Mouse (Mus musculus) liver, adult 2 months (tissue): ENCODE results near the gene Prg3. TPM values are rescaled to one million over a fixed set of nuclear protein-coding genes. Genes with fewer than 3 reads are reported as not detected.

ENCODE experiments used
- DNase-seq: peaks from one replicate; pipeline ENCODE4 v3.0.0-alpha.2; 2011; ENCODE audit warnings: low read depth, low spot score; ENCODE audit errors: extremely low read depth
- H3K27ac ChIP-seq: fragments of 200-500 bp; replicated peaks from 2 replicates; pipeline ENCODE4 v1.5.1; 2012; ENCODE audit warnings: low read depth, mild to moderate bottlenecking, control low read depth, inconsistent platforms, low read length; ENCODE audit not compliant: insufficient read depth
- H3K27me3 ChIP-seq: fragments of 200-500 bp; 2 replicates; pipeline ENCODE4 v1.6.1; 2012; ENCODE audit warnings: mild to moderate bottlenecking, moderate library complexity, low read length, inconsistent platforms; ENCODE audit not compliant: control insufficient read depth, insufficient read depth
- H3K36me3 ChIP-seq: fragments of 200-500 bp; 2 replicates; pipeline ENCODE4 v1.6.1; 2012; ENCODE audit warnings: low read length, inconsistent platforms; ENCODE audit not compliant: control insufficient read depth, insufficient read depth
- H3K4me1 ChIP-seq: fragments of 200-500 bp; 2 replicates; pipeline ENCODE4 v1.6.1; 2011; ENCODE audit warnings: low read length; ENCODE audit not compliant: control insufficient read depth, insufficient read depth
- H3K4me3 ChIP-seq: fragments of 200-500 bp; 2 replicates; pipeline ENCODE4 v1.5.1; 2011; ENCODE audit warnings: low read depth, mild to moderate bottlenecking, control low read depth, low read length, moderate library complexity; ENCODE audit not compliant: insufficient read depth
- H3K79me2 ChIP-seq: fragments of 200-500 bp; 2 replicates; pipeline ENCODE4 v1.6.1; 2012; ENCODE audit warnings: inconsistent platforms, mild to moderate bottlenecking, low read length, moderate library complexity; ENCODE audit not compliant: control insufficient read depth, insufficient read depth
- H3K9ac ChIP-seq: fragments of 200-500 bp; 2 replicates; pipeline ENCODE4 v1.6.1; 2012; ENCODE audit warnings: low read depth, mild to moderate bottlenecking, control low read depth, inconsistent platforms, low read length
- CTCF ChIP-seq: fragments of 200-500 bp; IDR thresholded peaks from 2 replicates; pipeline ENCODE4 v1.5.1; 2011; ENCODE audit warnings: low read depth, low read length, control low read depth
- POLR2A ChIP-seq: fragments of 200-500 bp; IDR thresholded peaks from 2 replicates; pipeline ENCODE4 v1.6.1; 2011; ENCODE audit warnings: low read length, control low read depth; ENCODE audit not compliant: insufficient read depth; ENCODE audit errors: extremely low read depth
- WGBS: fragments of 180-500 bp; shearing (Covaris S2); methylation state at CpG from one replicate; pipeline ENCODE4 v1.1.7; 2018; 5-methylcytosine and 5-hydroxymethylcytosine counted together
- polyA plus RNA-seq: library from polyadenylated mRNA; depleted of rRNA; stranded (reverse); fragments of >200 nt; gene quantifications from 2 replicates; pipeline ENCODE4 v1.2.3, GENCODE M21; 2012
- total RNA-seq: library from RNA; depleted of rRNA; stranded (reverse); fragments of >200 nt; gene quantifications from 2 replicates; pipeline ENCODE4 v1.2.3, GENCODE M21; 2014

Prg3 gene
- total and polyA plus RNA-seq, 2 experiments, result not detected

DNA sequence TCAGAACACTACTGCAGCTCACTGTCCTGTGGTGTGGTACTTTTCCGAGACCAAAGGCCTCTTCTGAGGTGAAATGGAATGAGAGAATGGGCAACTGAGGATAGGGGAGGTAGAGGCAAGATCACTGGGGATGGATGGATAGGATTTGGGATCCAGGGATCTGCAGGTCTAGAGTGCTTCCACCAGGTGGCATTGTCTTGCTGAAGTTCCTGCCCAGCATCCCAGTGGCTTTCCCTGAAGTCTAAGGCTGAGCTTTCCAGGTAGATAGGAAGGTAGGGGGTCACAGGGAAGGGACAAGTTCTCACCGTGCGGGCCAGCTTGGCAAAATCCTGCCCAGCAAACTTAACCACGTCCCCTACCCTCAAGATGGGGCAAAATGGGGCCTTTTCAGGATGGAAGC is 34.0 kb downstream of the Prg3 start:
- TF ChIP-seq POLR2A, result no peak
- peak; percentile 82 for TF ChIP-seq CTCF

DNA sequence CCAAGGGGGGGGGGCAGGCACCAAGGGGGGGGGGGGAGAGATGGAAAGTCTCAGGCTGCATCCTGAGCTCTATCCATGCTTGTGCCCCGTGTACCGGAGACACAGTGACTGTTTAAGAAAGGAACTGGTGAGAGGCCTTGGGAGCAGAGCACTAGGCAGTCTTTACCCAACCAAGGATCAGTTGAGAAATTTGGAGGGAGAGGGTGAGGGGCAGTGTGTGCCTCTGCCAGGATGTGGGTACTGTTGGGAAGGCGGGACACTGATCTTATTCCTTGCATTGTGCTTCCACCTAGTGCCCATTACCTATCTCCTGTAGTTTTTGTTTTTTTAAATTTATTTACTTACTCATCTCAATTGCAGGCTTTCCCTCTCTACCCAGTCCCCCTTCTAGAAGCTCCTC is 38.2 kb downstream of the Prg3 start:
- TF ChIP-seq CTCF, result no peak
- no peak for TF ChIP-seq POLR2A
- Histone ChIP-seq H3K36me3 (no peaks in the 10 kb centered on the region), H3K4me3 (no peak overlapping the region), H3K9ac (no peak overlapping the region), H3K27me3 (no peaks in the 10 kb centered on the region), H3K79me2 (no peaks in the 10 kb centered on the region), H3K4me1 (peaks cover 4% of the 10 kb centered on the region), H3K27ac (no peak overlapping the region)
- DNase-seq, result no peak
- 79% methylated on average over 3 of the region's 3 CpGs for WGBS

More for the DNA sequence above, 34.0 kb downstream of the Prg3 start:
- Histone ChIP-seq H3K4me3 (no peak overlapping the region), H3K79me2 (no peaks in the 10 kb centered on the region), H3K4me1 (peaks cover 6% of the 10 kb centered on the region), H3K27me3 (no peaks in the 10 kb centered on the region), H3K27ac (no peak overlapping the region), H3K36me3 (no peaks in the 10 kb centered on the region), H3K9ac (no peak overlapping the region)
- peak; percentile 42 for DNase-seq
- WGBS, result 31% methylated on average over 4 of the region's 4 CpGs

DNA sequence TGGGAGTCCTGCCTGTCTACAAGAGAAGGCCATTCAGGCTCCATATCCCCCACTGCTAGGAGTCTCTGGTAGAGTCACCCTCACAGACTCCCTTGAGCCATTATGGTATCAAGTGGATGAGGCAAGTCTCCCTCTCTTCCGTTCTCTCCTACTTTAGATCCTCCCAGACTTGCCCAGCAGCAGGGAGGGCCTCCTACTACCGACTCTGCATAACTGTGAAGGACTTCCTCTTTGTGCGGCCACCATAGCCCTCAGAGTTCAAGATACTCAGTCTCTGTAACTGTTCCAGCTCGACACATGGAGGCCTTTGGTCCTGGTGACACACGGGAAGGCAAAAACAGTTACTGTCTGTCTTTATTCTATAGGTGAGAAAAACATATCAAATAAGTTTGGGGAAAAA is 39.3 kb downstream of the Prg3 start:
- Histone ChIP-seq H3K9ac (no peak overlapping the region), H3K4me3 (no peak overlapping the region), H3K27ac (no peak overlapping the region), H3K36me3 (no peaks in the 10 kb centered on the region), H3K27me3 (no peaks in the 10 kb centered on the region), H3K4me1 (no peaks in the 10 kb centered on the region), H3K79me2 (no peaks in the 10 kb centered on the region)
- no peak for TF ChIP-seq POLR2A
- no peak for TF ChIP-seq CTCF
- 73% methylated on average over 5 of the region's 5 CpGs for WGBS
- no peak for DNase-seq

DNA sequence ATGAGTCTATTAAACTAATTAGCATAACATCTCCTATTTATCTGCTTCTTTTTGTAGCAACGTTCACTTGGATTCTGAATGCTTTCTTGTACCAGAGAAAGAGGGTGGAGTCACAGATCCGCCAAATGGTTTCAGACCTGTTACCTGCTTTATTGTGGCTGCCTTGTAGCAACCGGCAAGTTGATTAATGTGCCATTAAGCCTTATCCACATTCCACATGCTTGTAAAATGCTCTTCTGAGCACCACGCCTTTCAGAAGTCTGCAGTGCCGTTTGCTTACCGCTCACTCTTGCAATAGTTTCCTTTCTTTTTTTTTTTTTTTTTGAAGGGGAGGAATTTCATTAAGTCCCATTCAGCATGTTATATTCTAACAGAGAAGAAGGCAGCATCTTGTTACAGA is 41.9 kb downstream of the Prg3 start:
- Histone ChIP-seq H3K36me3 (no peaks in the 10 kb centered on the region), H3K4me3 (no peak overlapping the region), H3K27me3 (no peaks in the 10 kb centered on the region), H3K79me2 (no peaks in the 10 kb centered on the region), H3K27ac (no peak overlapping the region), H3K4me1 (no peaks in the 10 kb centered on the region), H3K9ac (no peak overlapping the region)
- no peak for DNase-seq
- TF ChIP-seq POLR2A (no peak), CTCF (no peak)
- WGBS, result 81% methylated on average over 6 of the region's 6 CpGs

DNA sequence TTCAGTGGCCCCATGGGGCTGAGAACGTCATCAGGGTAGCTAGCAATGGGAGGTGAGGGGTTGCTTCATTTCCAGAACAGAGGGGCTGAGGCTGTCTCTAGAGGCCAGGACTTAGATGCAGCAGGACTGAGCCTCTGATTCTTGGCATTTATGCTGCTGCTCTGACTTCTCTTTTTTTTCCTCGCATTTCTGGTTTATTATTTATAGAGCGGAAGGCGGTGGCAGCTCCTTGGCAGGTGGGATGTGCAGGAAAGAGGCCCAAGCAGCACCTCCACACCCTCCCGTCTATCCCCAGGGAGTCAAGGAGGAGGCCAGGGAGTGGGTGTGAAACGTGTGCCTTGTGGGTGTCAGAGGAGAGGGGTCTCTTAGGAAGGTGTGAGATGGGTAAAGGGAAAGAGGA is 43.0 kb downstream of the Prg3 start:
- Histone ChIP-seq H3K27ac (no peak overlapping the region), H3K4me1 (no peaks in the 10 kb centered on the region), H3K36me3 (no peaks in the 10 kb centered on the region), H3K9ac (no peak overlapping the region), H3K4me3 (no peak overlapping the region), H3K27me3 (no peaks in the 10 kb centered on the region), H3K79me2 (no peaks in the 10 kb centered on the region)
- TF ChIP-seq CTCF (no peak), POLR2A (no peak)
- no peak for DNase-seq
- WGBS, result 74% methylated on average over 6 of the region's 6 CpGs

DNA sequence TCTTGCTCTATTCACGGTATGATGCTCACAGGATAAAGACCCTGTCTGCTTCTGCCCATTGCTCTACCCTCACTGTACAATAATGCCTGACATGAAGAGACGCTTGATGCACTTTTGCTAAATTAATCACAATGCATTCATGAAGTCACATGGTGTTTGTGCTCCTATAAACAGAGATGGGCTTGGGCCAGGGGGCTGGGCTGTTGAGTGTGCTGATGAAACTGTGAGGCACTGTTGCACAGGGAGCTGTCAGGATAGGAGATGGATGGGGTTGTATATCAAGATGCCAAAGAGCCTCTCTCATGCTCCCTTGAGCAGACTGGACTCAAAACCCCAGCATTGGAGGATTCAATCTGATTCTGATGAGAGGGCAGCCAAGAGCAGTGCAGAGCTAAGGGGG is 45.1 kb downstream of the Prg3 start:
- peaks cover 1% of the 10 kb centered on the region; the same call in 1 of the 2 replicates for H3K79me2 ChIP-seq
- DNase-seq, result no peak
- no peak overlapping the region for H3K27ac ChIP-seq
- H3K9ac ChIP-seq, result no peak overlapping the region
- H3K27me3 ChIP-seq, result no peaks in the 10 kb centered on the region
- H3K36me3 ChIP-seq, result no peaks in the 10 kb centered on the region
- no peak overlapping the region for H3K4me3 ChIP-seq
- H3K4me1 ChIP-seq, result peaks cover 8% of the 10 kb centered on the region
- TF ChIP-seq CTCF (no peak), POLR2A (no peak)
- 88% methylated on average over 2 of the region's 2 CpGs for WGBS
